Mouse (Mus musculus) liver, embryonic 11.5 days (tissue): ENCODE data around the gene Arhgap30. TPM values are rescaled to one million over a fixed set of nuclear protein-coding genes. Genes with fewer than 3 reads are reported as not detected.

Experiments
- ATAC-seq: fragments of 200-750 bp; cut with Nextera tagmentation; replicated peaks from 2 replicates; pipeline ENCODE4 v1.8.0; 2017; ENCODE audit warnings: moderate number of reproducible peaks, mild to moderate bottlenecking, moderate TSS enrichment, moderate library complexity; ENCODE audit not compliant: low FRiP score
- DNase-seq: peaks from one replicate; pipeline ENCODE4 v3.0.0-alpha.2; 2017; ENCODE audit warnings: low spot score
- H3K27ac ChIP-seq: fragments of 300-500 bp; sonication (generic); 2 replicates; pipeline ENCODE4 v1.5.1; 2014; ENCODE audit warnings: mild to moderate bottlenecking, low read depth, low read length, control low read depth
- H3K27me3 ChIP-seq: fragments of 300-500 bp; sonication (generic); replicated peaks from 2 replicates; pipeline ENCODE4 v1.6.1; 2014; ENCODE audit warnings: low read length, mixed read lengths; ENCODE audit not compliant: control insufficient read depth, insufficient read depth
- H3K36me3 ChIP-seq: fragments of 300-500 bp; sonication (generic); 2 replicates; pipeline ENCODE4 v1.6.1; 2014; ENCODE audit warnings: mild to moderate bottlenecking, low read length, moderate library complexity, mixed read lengths; ENCODE audit not compliant: control insufficient read depth, insufficient read depth
- H3K4me1 ChIP-seq: fragments of 300-500 bp; sonication (generic); replicated peaks from 2 replicates; pipeline ENCODE4 v1.6.1; 2014; ENCODE audit warnings: low read length, mixed read lengths; ENCODE audit not compliant: control insufficient read depth, insufficient read depth
- H3K4me2 ChIP-seq: fragments of 300-500 bp; sonication (generic); 2 replicates; pipeline ENCODE4 v1.6.1; 2014; ENCODE audit warnings: mild to moderate bottlenecking, control low read depth, moderate library complexity
- H3K4me3 ChIP-seq: fragments of 300-500 bp; sonication (generic); 2 replicates; pipeline ENCODE4 v1.5.1; 2014; ENCODE audit warnings: low read depth, low read length, control low read depth
- H3K9ac ChIP-seq: fragments of 300-500 bp; sonication (generic); 2 replicates; pipeline ENCODE4 v1.6.1; 2014; ENCODE audit warnings: low read depth, low read length, control low read depth
- H3K9me3 ChIP-seq: fragments of 300-500 bp; sonication (generic); 2 replicates; pipeline ENCODE4 v1.6.1; 2016; ENCODE audit warnings: low read length, inconsistent platforms, mixed read lengths; ENCODE audit not compliant: control insufficient read depth
- WGBS: fragments of 180-500 bp; shearing (Covaris S2); extraction: QIAGEN DNeasy Blood & Tissue Kit; methylation state at CpG from one replicate; pipeline ENCODE4 v1.1.7; 2014; 5-methylcytosine and 5-hydroxymethylcytosine counted together
- polyA plus RNA-seq: library from polyadenylated mRNA; unstranded; fragments of >200 nt; fragmentation: Nextera tagmentation; extraction: Ambion mirVana; gene quantifications from 2 replicates; pipeline ENCODE4 v1.2.1, GENCODE M21; 2014

Gene Arhgap30
- polyA plus RNA-seq, 1 experiment from 2014 or later, result 3.5 TPM

GRCm38 (mm10) chr1:171454926-171455325 lies 66.2 kb downstream of the Arhgap30 start:
- Histone ChIP-seq H3K36me3 (no peaks in the 10 kb centered on the region), H3K4me2 (no peak overlapping the region), H3K9me3 (no peaks in the 10 kb centered on the region), H3K27me3 (no peaks in the 10 kb centered on the region), H3K4me1 (no peaks in the 10 kb centered on the region), H3K27ac (no peak overlapping the region), H3K9ac (no peak overlapping the region), H3K4me3 (no peak overlapping the region)
- no peak for ATAC-seq
- WGBS, result 76% methylated on average over 6 of the region's 6 CpGs
- DNase-seq, result no peak

- Histone ChIP-seq H3K36me3 (no peaks in the 10 kb centered on the region; the same call in 1 of the 2 replicates), H3K27me3 (no peaks in the 10 kb centered on the region), H3K4me2 (no peak overlapping the region), H3K9me3 (no peaks in the 10 kb centered on the region), H3K27ac (no peak overlapping the region), H3K4me1 (no peaks in the 10 kb centered on the region), H3K9ac (no peak overlapping the region), H3K4me3 (no peak overlapping the region)
- WGBS, result 94% methylated on average over 1 of the region's 1 CpGs
- ATAC-seq (no peak), DNase-seq (no peak)
These were observed 68.8 kb downstream of the Arhgap30 start for GRCm38 (mm10) chr1:171457568-171457967.

GRCm38 (mm10) chr1:171459791-171460190 lies 71.0 kb downstream of the Arhgap30 start:
- no peak overlapping the region for H3K27ac ChIP-seq

More at GRCm38 (mm10) chr1:171459791-171460190, 71.0 kb downstream of the Arhgap30 start:
- ATAC-seq (no peak), DNase-seq (no peak)
- WGBS, result 77% methylated on average over 5 of the region's 5 CpGs
- Histone ChIP-seq H3K27me3 (no peaks in the 10 kb centered on the region), H3K4me1 (no peaks in the 10 kb centered on the region), H3K4me2 (no peak overlapping the region), H3K4me3 (no peak overlapping the region), H3K9me3 (no peaks in the 10 kb centered on the region), H3K36me3 (peaks cover 4% of the 10 kb centered on the region; the same call in 1 of the 2 replicates), H3K9ac (no peak overlapping the region)

Other genes starting within 250 kb of the Arhgap30 start
- gene Sdhc, start 238.4 kb upstream of the Arhgap30 start, polyA plus RNA-seq, result 261 and 281 TPM in 2 replicates
- 0.14 TPM in 1 of 2 replicates, not detected in the other for gene Mpz, start 238.2 kb upstream of the Arhgap30 start, polyA plus RNA-seq
- 1.2 and 1.9 TPM in 2 replicates for gene Pcp4l1, start 192.7 kb upstream of the Arhgap30 start, polyA plus RNA-seq
- gene Nr1i3, start 175.0 kb upstream of the Arhgap30 start, polyA plus RNA-seq, result 0.16 TPM in 2 replicates
- 32.3 and 32.4 TPM in 2 replicates for gene Tomm40l, start 166.4 kb upstream of the Arhgap30 start, polyA plus RNA-seq
- 2,189 and 2,339 TPM in 2 replicates for gene Apoa2, start 163.9 kb upstream of the Arhgap30 start, polyA plus RNA-seq
- 70.9 and 83.6 TPM in 2 replicates for gene Fcer1g, start 154.6 kb upstream of the Arhgap30 start, polyA plus RNA-seq
- gene Adamts4, start 138.5 kb upstream of the Arhgap30 start, polyA plus RNA-seq, result 1.6 and 2.0 TPM in 2 replicates
- gene Ndufs2, start 137.6 kb upstream of the Arhgap30 start, polyA plus RNA-seq, result 256 and 262 TPM in 2 replicates
- 49.0 and 50.6 TPM in 2 replicates for gene B4galt3, start 118.6 kb upstream of the Arhgap30 start, polyA plus RNA-seq
- gene Ppox, start 107.8 kb upstream of the Arhgap30 start, polyA plus RNA-seq, result 131 and 133 TPM in 2 replicates
- gene Usp21, start 101.0 kb upstream of the Arhgap30 start, polyA plus RNA-seq, result 51.0 and 53.1 TPM in 2 replicates
- 83.7 TPM in 2 replicates for gene Ufc1, start 93.9 kb upstream of the Arhgap30 start, polyA plus RNA-seq
- gene Dedd, start 59.8 kb upstream of the Arhgap30 start, polyA plus RNA-seq, result 34.8 and 37.5 TPM in 2 replicates
- gene Nit1, start 43.3 kb upstream of the Arhgap30 start, polyA plus RNA-seq, result 26.2 and 29.1 TPM in 2 replicates
- gene Pfdn2, start 43.3 kb upstream of the Arhgap30 start, polyA plus RNA-seq, result 68.0 and 73.7 TPM in 2 replicates
- 0.66 and 0.77 TPM in 2 replicates for gene Klhdc9, start 28.2 kb upstream of the Arhgap30 start, polyA plus RNA-seq
- gene Nectin4, start 18.9 kb upstream of the Arhgap30 start, polyA plus RNA-seq, result 0.25 and 0.53 TPM in 2 replicates
- 51.0 and 53.2 TPM in 2 replicates for gene Usf1, start 22.4 kb downstream of the Arhgap30 start, polyA plus RNA-seq
- gene Tstd1, start 29.9 kb downstream of the Arhgap30 start, polyA plus RNA-seq, result 1.6 and 1.7 TPM in 2 replicates
- gene F11r, start 48.6 kb downstream of the Arhgap30 start, polyA plus RNA-seq, result 42.0 and 47.8 TPM in 2 replicates
- 7.8 and 8.3 TPM in 2 replicates for gene Alyref2, start 114.5 kb downstream of the Arhgap30 start, polyA plus RNA-seq
- gene Itln1, start 146.3 kb downstream of the Arhgap30 start, polyA plus RNA-seq, result not detected in 2 replicates
- 0.63 and 0.82 TPM in 2 replicates for gene Cd244a, start 170.2 kb downstream of the Arhgap30 start, polyA plus RNA-seq
- gene Ly9, start 218.5 kb downstream of the Arhgap30 start, polyA plus RNA-seq, result 0.12 and 0.30 TPM in 2 replicates